Mouse (Mus musculus) testis, adult 2 months (tissue): Measurements from ENCODE around the gene Wdr95.

Experiments used
- CTCF ChIP-seq: fragments of 200-500 bp; IDR thresholded peaks from 2 replicates; pipeline ENCODE4 v1.5.1; 2012; ENCODE audit warnings: low read depth, mild to moderate bottlenecking, inconsistent platforms, low read length, moderate library complexity; ENCODE audit not compliant: control insufficient read depth, insufficient read depth, insufficient replicate concordance
- POLR2A ChIP-seq: fragments of 200-500 bp; IDR thresholded peaks from 2 replicates; pipeline ENCODE4 v1.6.1; 2012; ENCODE audit warnings: low read depth, mild to moderate bottlenecking, inconsistent platforms, low read length, moderate library complexity; ENCODE audit not compliant: control insufficient read depth

DNA sequence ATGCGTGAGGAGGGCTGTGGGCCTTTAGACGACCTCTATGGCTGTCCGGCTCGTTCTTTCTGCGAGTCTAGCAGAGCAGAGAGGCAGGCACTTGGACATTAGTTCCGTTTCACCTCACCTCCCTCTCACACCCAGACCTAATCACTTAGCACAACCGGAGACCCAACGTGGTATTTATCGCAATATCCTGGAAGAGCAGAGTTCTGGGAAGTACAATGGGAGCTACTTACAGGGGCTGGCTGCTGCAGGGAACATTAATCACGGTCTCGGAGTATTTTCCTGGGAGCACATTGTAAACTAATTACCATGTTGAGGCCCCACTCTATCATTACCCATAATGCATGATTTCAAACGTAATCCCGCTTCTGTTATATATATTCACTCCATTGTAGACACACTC is 18.2 kb upstream of the Wdr95 start:
- TF ChIP-seq CTCF (no peak), POLR2A (no peak)
